8 mouse cellular contexts compared by ENCODE assay signal in genomic region chr1:34578851-34579781, GRCm38 (mm10). TPM values are rescaled to one million over a fixed set of nuclear protein-coding genes. Genes with fewer than 3 reads are reported as not detected.
A peak's percentile ranks its signal among the peaks of the same experiment; 100 is the strongest.
DNase-seq lines count a peak whose midpoint lies in the region; ATAC-seq and TF ChIP-seq lines count a peak whose summit lies in the region.

TSS of gene Amer3 (plus strand) at chr1:34579657.

- H3K9me3 ChIP-seq in limb, embryonic 10.5 days (replicated peaks), result no peaks in the 10 kb centered on the region
- no peaks in the 10 kb centered on the region for H3K9me3 ChIP-seq in midbrain, embryonic 11.5 days (ENCODE audit: control insufficient read depth, low read length)

- no peak for TF ChIP-seq POLR2A in kidney, adult 2 months (IDR thresholded peaks at IDR 0.05; ENCODE audit: low read depth, low read length)

- DNase-seq in adrenal gland, adult 8-10 months, result peak; percentile 11
- DNase-seq in cerebellum, postnatal 14 days, result peak; percentile 91 to 95
- DNase-seq in frontal cortex, postnatal 36 days (ENCODE audit: low spot score in 2 of 2), result peak; percentile 78 to 86
- DNase-seq in kidney, adult 2 months, result peak; percentile 57
- peak; percentile 94 for DNase-seq in limb, embryonic 10.5 days (ENCODE audit: low spot score)
- peak; percentile 98 for DNase-seq in midbrain, embryonic 11.5 days (ENCODE audit: low spot score, missing footprints)
- DNase-seq in spleen, adult 12 weeks (ENCODE audit: low spot score), result peak; percentile 35
- no peak for DNase-seq in MN1 (ENCODE audit: low spot score)

- TF ChIP-seq CTCF in kidney, adult 2 months (conservative IDR thresholded peaks at IDR 0.05; ENCODE audit: insufficient read depth, insufficient read length, low read depth, low read length), result no peak

- no peak within 1 kb of the TSS for H3K4me3 ChIP-seq in kidney, adult 2 months (ENCODE audit: insufficient read depth, low read depth, low read length)
- H3K4me3 ChIP-seq in limb, embryonic 10.5 days, result peak within 1 kb of the TSS; percentile 51
- peak within 1 kb of the TSS; percentile 31 for H3K4me3 ChIP-seq in midbrain, embryonic 11.5 days (ENCODE audit: low read depth, low read length)

- ATAC-seq in midbrain, embryonic 11.5 days (ENCODE audit: low FRiP score), result peak; percentile 94

- H3K27ac ChIP-seq in kidney, adult 2 months (ENCODE audit: insufficient read depth, low read depth, low read length), result no peak within 1 kb of the TSS
- no peak within 1 kb of the TSS for H3K27ac ChIP-seq in limb, embryonic 10.5 days
- no peak within 1 kb of the TSS for H3K27ac ChIP-seq in midbrain, embryonic 11.5 days (ENCODE audit: low read depth, low read length)

- H3K4me1 ChIP-seq in kidney, adult 2 months (ENCODE audit: control insufficient read depth, insufficient read depth, low read length), result no peaks in the 10 kb centered on the region
- H3K4me1 ChIP-seq in limb, embryonic 10.5 days, result peaks cover 13% of the 10 kb centered on the region
- H3K4me1 ChIP-seq in midbrain, embryonic 11.5 days (ENCODE audit: control insufficient read depth, insufficient read depth, low read length), result no peaks in the 10 kb centered on the region

- WGBS in kidney, adult 2 months, result under 1% methylated on average over 53 of the region's 53 CpGs
- under 1% methylated on average over 52 of the region's 53 CpGs for WGBS in limb, embryonic 10.5 days
- under 1% methylated on average over 47 of the region's 53 CpGs for WGBS in midbrain, embryonic 11.5 days

- H3K36me3 ChIP-seq in kidney, adult 2 months (ENCODE audit: control insufficient read depth, insufficient read depth, low read length), result no peaks in the 10 kb centered on the region
- no peaks in the 10 kb centered on the region for H3K36me3 ChIP-seq in limb, embryonic 10.5 days
- no peaks in the 10 kb centered on the region for H3K36me3 ChIP-seq in midbrain, embryonic 11.5 days (ENCODE audit: control insufficient read depth, insufficient read depth, low read length)

- no peaks in the 10 kb centered on the region; the same call in 1 of the 2 replicates for H3K27me3 ChIP-seq in kidney, adult 2 months (replicated peaks; ENCODE audit: control insufficient read depth, insufficient read depth, low read length)
- H3K27me3 ChIP-seq in limb, embryonic 10.5 days (ENCODE audit: low read depth, poor library complexity, severe bottlenecking), result peaks cover 37% of the 10 kb centered on the region
- H3K27me3 ChIP-seq in midbrain, embryonic 11.5 days (ENCODE audit: control insufficient read depth, insufficient read depth, low read length), result peaks cover 8% of the 10 kb centered on the region

- peak within 1 kb of the TSS; percentile 62 for H3K9ac ChIP-seq in midbrain, embryonic 11.5 days (ENCODE audit: low read length)

- peak within 1 kb of the TSS; percentile 60 for H3K4me2 ChIP-seq in midbrain, embryonic 11.5 days

RNA-seq across cellular contexts. Expression of gene Amer3, which starts in this region (rescaled TPM):
- 1 to 10 TPM in 3 of 4 experiments, under 1 TPM in 1; 0.77 to 1.6 (median 1.2) TPM for total RNA-seq in adrenal gland, adult 8-10 months (2022)
- polyA plus RNA-seq in kidney, adult 2 months (2012; rRNA removed), result 0.02 TPM in 1 of 2 replicates, not detected in the other
- polyA plus RNA-seq in limb, embryonic 10.5 days (2016; fragmentation: Nextera tagmentation; extraction: Ambion mirVana), result not detected in 2 replicates
- 4.1 and 4.8 TPM in 2 replicates for polyA plus RNA-seq in midbrain, embryonic 11.5 days (2014; fragmentation: Nextera tagmentation; extraction: Ambion mirVana)

Comparison
In these comparisons a context has a peak if more than half of its experiments do, and no peak if none do; other contexts are left out.
1. Peak in DNase-seq in kidney, adult 2 months; RNA of the gene not detected or under 1 TPM.
2. Peak in DNase-seq and H3K4me3 ChIP-seq in limb, embryonic 10.5 days; RNA of the gene not detected or under 1 TPM.